Mouse (Mus musculus) retina, embryonic 14.5 days (tissue): ENCODE measurements at regions not wholly inside any gene's neighbourhood (a gene's known extent, or its start where the extent isn't known, plus 50 kb on each side); places are given as distances from the start of the nearest gene placed in this dataset.

Experiments
- DNase-seq: peaks from one replicate; pipeline ENCODE4 v3.0.0-alpha.2; 2015; ENCODE audit warnings: low spot score

- no peak for DNase-seq
Observed at GRCm38 (mm10) chr7:78971644-78972313, 58.6 kb downstream of the Isg20 start.

- no peak for DNase-seq
Observed at GRCm38 (mm10) chr7:78989751-78990206, 63.5 kb upstream of the Acan start.

GRCm38 (mm10) chr7:78990302-78991038 lies 62.8 kb upstream of the Acan start:
- DNase-seq, result peak; percentile 77

- no peak for DNase-seq
Observed at GRCm38 (mm10) chr7:78992991-78993390, 60.3 kb upstream of the Acan start.

- DNase-seq, result no peak
Observed at GRCm38 (mm10) chr7:78994134-78994533, 59.1 kb upstream of the Acan start.

GRCm38 (mm10) chr7:78995034-78995433 lies 58.2 kb upstream of the Acan start:
- DNase-seq, result no peak

- no peak for DNase-seq
Observed at GRCm38 (mm10) chr7:78995820-78996219, 57.5 kb upstream of the Acan start.
